Mouse (Mus musculus): ENCODE results near the gene Selenok. TPM values are rescaled to one million over a fixed set of nuclear protein-coding genes. Genes with fewer than 3 reads are reported as not detected.

Selenok gene
- polyA plus RNA-seq, 1 experiment from 2014 or later: 327 TPM

- Histone ChIP-seq H3K4me2 (replicated peaks; ENCODE audit: low read depth, low read length) (no peak overlapping the region), H3K9ac (ENCODE audit: low read depth, low read length) (no peak overlapping the region), H3K4me3 (ENCODE audit: low read depth, low read length) (no peak overlapping the region), H3K9me3 (ENCODE audit: control insufficient read depth, low read length) (no peaks in the 10 kb centered on the region), H3K27ac (ENCODE audit: low read depth, low read length) (no peak overlapping the region), H3K4me1 (replicated peaks; ENCODE audit: control insufficient read depth, insufficient read depth, low read length) (no peaks in the 10 kb centered on the region), H3K27me3 (ENCODE audit: control insufficient read depth, insufficient read depth, low read length) (no peaks in the 10 kb centered on the region), H3K36me3 (ENCODE audit: control insufficient read depth, insufficient read depth, low read length) (no peaks in the 10 kb centered on the region)
- DNase-seq (ENCODE audit: low spot score) (no peak), ATAC-seq (ENCODE audit: low FRiP score) (no peak)
- WGBS: 96% methylated on average over 6 of the region's 6 CpGs
Observed at GRCm38 (mm10) chr14:30018846-30019245, 50.7 kb downstream of the Selenok start.

GRCm38 (mm10) chr14:30019375-30019774, 51.3 kb downstream of the Selenok start:
- no peaks in the 10 kb centered on the region for H3K9me3 ChIP-seq (ENCODE audit: control insufficient read depth, low read length)
- no peaks in the 10 kb centered on the region for H3K4me1 ChIP-seq (replicated peaks; ENCODE audit: control insufficient read depth, insufficient read depth, low read length)
- H3K27me3 ChIP-seq (ENCODE audit: control insufficient read depth, insufficient read depth, low read length): no peaks in the 10 kb centered on the region
- ATAC-seq (ENCODE audit: low FRiP score) (no peak), DNase-seq (ENCODE audit: low spot score) (no peak)
- WGBS: 92% methylated on average over 8 of the region's 8 CpGs
- no peak overlapping the region for H3K4me3 ChIP-seq (ENCODE audit: low read depth, low read length)
- no peak overlapping the region for H3K27ac ChIP-seq (ENCODE audit: low read depth, low read length)
- no peaks in the 10 kb centered on the region for H3K36me3 ChIP-seq (ENCODE audit: control insufficient read depth, insufficient read depth, low read length)
- no peak overlapping the region for H3K9ac ChIP-seq (ENCODE audit: low read depth, low read length)
- H3K4me2 ChIP-seq (replicated peaks; ENCODE audit: low read depth, low read length): no peak overlapping the region

- Histone ChIP-seq H3K27me3 (ENCODE audit: control insufficient read depth, insufficient read depth, low read length) (no peaks in the 10 kb centered on the region), H3K36me3 (ENCODE audit: control insufficient read depth, insufficient read depth, low read length) (no peaks in the 10 kb centered on the region), H3K4me1 (replicated peaks; ENCODE audit: control insufficient read depth, insufficient read depth, low read length) (no peaks in the 10 kb centered on the region), H3K9me3 (ENCODE audit: control insufficient read depth, low read length) (no peaks in the 10 kb centered on the region), H3K4me3 (ENCODE audit: low read depth, low read length) (no peak overlapping the region), H3K4me2 (replicated peaks; ENCODE audit: low read depth, low read length) (no peak overlapping the region), H3K27ac (ENCODE audit: low read depth, low read length) (no peak overlapping the region), H3K9ac (ENCODE audit: low read depth, low read length) (no peak overlapping the region)
- no peak for DNase-seq (ENCODE audit: low spot score)
- WGBS: 57% methylated on average over 9 of the region's 9 CpGs
- ATAC-seq (ENCODE audit: low FRiP score): no peak
Observed at GRCm38 (mm10) chr14:30019792-30020575, 51.9 kb downstream of the Selenok start.

- Histone ChIP-seq H3K4me3 (ENCODE audit: low read depth, low read length) (no peak overlapping the region), H3K4me2 (replicated peaks; ENCODE audit: low read depth, low read length) (no peak overlapping the region), H3K27me3 (ENCODE audit: control insufficient read depth, insufficient read depth, low read length) (no peaks in the 10 kb centered on the region), H3K27ac (ENCODE audit: low read depth, low read length) (no peak overlapping the region), H3K9ac (ENCODE audit: low read depth, low read length) (no peak overlapping the region), H3K9me3 (ENCODE audit: control insufficient read depth, low read length) (no peaks in the 10 kb centered on the region), H3K4me1 (replicated peaks; ENCODE audit: control insufficient read depth, insufficient read depth, low read length) (no peaks in the 10 kb centered on the region), H3K36me3 (ENCODE audit: control insufficient read depth, insufficient read depth, low read length) (no peaks in the 10 kb centered on the region)
- ATAC-seq (ENCODE audit: low FRiP score) (no peak), DNase-seq (ENCODE audit: low spot score) (no peak)
- 87% methylated on average over 6 of the region's 6 CpGs for WGBS
Observed at GRCm38 (mm10) chr14:30022471-30022870, 54.4 kb downstream of the Selenok start.

GRCm38 (mm10) chr14:30024387-30024786, 56.3 kb downstream of the Selenok start:
- Histone ChIP-seq H3K9ac (ENCODE audit: low read depth, low read length) (no peak overlapping the region), H3K9me3 (ENCODE audit: control insufficient read depth, low read length) (no peaks in the 10 kb centered on the region), H3K36me3 (ENCODE audit: control insufficient read depth, insufficient read depth, low read length) (no peaks in the 10 kb centered on the region), H3K27ac (ENCODE audit: low read depth, low read length) (no peak overlapping the region), H3K4me1 (replicated peaks; ENCODE audit: control insufficient read depth, insufficient read depth, low read length) (no peaks in the 10 kb centered on the region), H3K4me2 (replicated peaks; ENCODE audit: low read depth, low read length) (no peak overlapping the region), H3K4me3 (ENCODE audit: low read depth, low read length) (no peak overlapping the region), H3K27me3 (ENCODE audit: control insufficient read depth, insufficient read depth, low read length) (no peaks in the 10 kb centered on the region)
- ATAC-seq (ENCODE audit: low FRiP score): no peak
- WGBS: 80% methylated on average over 7 of the region's 7 CpGs
- no peak for DNase-seq (ENCODE audit: low spot score)

Other genes starting within 250 kb of the Selenok start
- 18.1 and 20.4 TPM in 2 replicates for gene Cacna2d3, start 246.4 kb upstream of the Selenok start, polyA plus RNA-seq (2014; fragmentation: Nextera tagmentation; extraction: Ambion mirVana)
- gene Actr8, start 10.0 kb downstream of the Selenok start, polyA plus RNA-seq (2014; fragmentation: Nextera tagmentation; extraction: Ambion mirVana): 81.8 and 82.3 TPM in 2 replicates
- 0.96 and 0.97 TPM in 2 replicates for gene Il17rb, start 40.6 kb downstream of the Selenok start, polyA plus RNA-seq (2014; fragmentation: Nextera tagmentation; extraction: Ambion mirVana)
- 0.04 TPM in 1 of 2 replicates, not detected in the other for gene Chdh, start 40.7 kb downstream of the Selenok start, polyA plus RNA-seq (2014; fragmentation: Nextera tagmentation; extraction: Ambion mirVana)

Data from hindbrain, embryonic 11.5 days (tissue).